Mouse (Mus musculus) embryonic facial prominence, embryonic 11.5 days (tissue): ENCODE data around the gene Arhgef18. TPM values are rescaled to one million over a fixed set of nuclear protein-coding genes. Genes with fewer than 3 reads are reported as not detected.

ENCODE experiments used
- ATAC-seq: fragments of 200-750 bp; cut with Nextera tagmentation; replicated peaks from 2 replicates; pipeline ENCODE4 v1.8.0; 2017; ENCODE audit warnings: low read depth; ENCODE audit not compliant: insufficient number of reproducible peaks, low FRiP score, low TSS enrichment
- DNase-seq: peaks from one replicate; pipeline ENCODE4 v3.0.0-alpha.2; 2015; ENCODE audit warnings: low spot score
- H3K27ac ChIP-seq: fragments of 300-500 bp; sonication (generic); replicated peaks from 2 replicates; pipeline ENCODE4 v1.5.1; 2014; ENCODE audit warnings: mild to moderate bottlenecking, low read depth, low read length, control low read depth
- H3K27me3 ChIP-seq: fragments of 300-500 bp; sonication (generic); 2 replicates; pipeline ENCODE4 v1.6.1; 2014; ENCODE audit warnings: mild to moderate bottlenecking, low read length, moderate library complexity, mixed read lengths; ENCODE audit not compliant: control insufficient read depth, insufficient read depth
- H3K36me3 ChIP-seq: fragments of 300-500 bp; sonication (generic); replicated peaks from 2 replicates; pipeline ENCODE4 v1.6.1; 2014; ENCODE audit warnings: low read depth, mild to moderate bottlenecking, low read length, moderate library complexity, mixed read lengths; ENCODE audit not compliant: control insufficient read depth, insufficient read depth
- H3K4me1 ChIP-seq: fragments of 300-500 bp; sonication (generic); 2 replicates; pipeline ENCODE4 v1.6.1; 2014; ENCODE audit warnings: low read length, mixed read lengths; ENCODE audit not compliant: control insufficient read depth, insufficient read depth
- H3K4me2 ChIP-seq: fragments of 300-500 bp; sonication (generic); 2 replicates; pipeline ENCODE4 v1.6.1; 2014; ENCODE audit warnings: low read depth, mild to moderate bottlenecking, control low read depth, low read length, moderate library complexity
- H3K4me3 ChIP-seq: fragments of 300-500 bp; sonication (generic); 2 replicates; pipeline ENCODE4 v1.5.1; 2014; ENCODE audit warnings: low read depth, low read length, control low read depth
- H3K9ac ChIP-seq: fragments of 300-500 bp; sonication (generic); replicated peaks from 2 replicates; pipeline ENCODE4 v1.6.1; 2014; ENCODE audit warnings: mild to moderate bottlenecking, control low read depth, low read length
- H3K9me3 ChIP-seq: fragments of 300-500 bp; sonication (generic); replicated peaks from 2 replicates; pipeline ENCODE4 v1.6.1; 2016; ENCODE audit warnings: mild to moderate bottlenecking, low read length, inconsistent platforms, mixed read lengths; ENCODE audit not compliant: control insufficient read depth
- WGBS: fragments of 180-500 bp; shearing (Covaris S2); extraction: QIAGEN DNeasy Blood & Tissue Kit; methylation state at CpG from one replicate; pipeline ENCODE4 v1.1.7; 2014; 5-methylcytosine and 5-hydroxymethylcytosine counted together
- polyA plus RNA-seq: library from polyadenylated mRNA; unstranded; fragments of >200 nt; fragmentation: Nextera tagmentation; extraction: Ambion mirVana; gene quantifications from 2 replicates; pipeline ENCODE4 v1.2.1, GENCODE M21; 2014

The Arhgef18 gene
- polyA plus RNA-seq, 1 experiment from 2014 or later = 7.2 TPM

DNA sequence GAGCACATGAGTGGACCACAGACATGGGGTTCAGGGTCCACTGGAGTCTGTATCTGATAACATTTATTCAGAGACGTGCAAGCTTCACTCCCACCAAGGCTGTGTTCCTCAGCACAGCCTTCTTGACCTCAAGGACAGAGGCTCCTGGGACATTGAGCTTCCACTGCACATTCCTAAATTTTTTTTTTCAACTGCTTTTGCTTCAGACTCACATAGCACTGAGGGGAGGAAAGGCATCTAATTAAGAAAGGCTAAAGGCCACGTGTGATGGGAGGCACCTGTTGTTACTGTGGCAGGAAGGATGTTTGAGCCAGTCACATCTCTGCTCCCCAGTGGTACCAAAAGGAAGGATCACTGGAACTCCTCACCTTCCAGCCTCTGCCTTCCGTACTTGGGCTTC lies 38.3 kb downstream of the Arhgef18 start:
- Histone ChIP-seq H3K4me3 (no peak overlapping the region), H3K27ac (no peak overlapping the region), H3K4me2 (no peak overlapping the region), H3K4me1 (no peaks in the 10 kb centered on the region), H3K27me3 (no peaks in the 10 kb centered on the region), H3K9me3 (no peaks in the 10 kb centered on the region), H3K36me3 (peaks cover 5% of the 10 kb centered on the region), H3K9ac (no peak overlapping the region)
- ATAC-seq (no peak), DNase-seq (no peak)
- WGBS = 76% methylated on average over 3 of the region's 3 CpGs

- WGBS = 87% methylated on average over 5 of the region's 6 CpGs
- Histone ChIP-seq H3K4me1 (no peaks in the 10 kb centered on the region), H3K4me3 (no peak overlapping the region), H3K36me3 (peaks cover 10% of the 10 kb centered on the region), H3K27ac (no peak overlapping the region), H3K4me2 (no peak overlapping the region), H3K9ac (no peak overlapping the region), H3K27me3 (no peaks in the 10 kb centered on the region), H3K9me3 (no peaks in the 10 kb centered on the region)
- ATAC-seq (no peak), DNase-seq (no peak)
Observed at GRCm38 (mm10) chr8:3436492-3436891, 43.7 kb downstream of the Arhgef18 start.

DNA sequence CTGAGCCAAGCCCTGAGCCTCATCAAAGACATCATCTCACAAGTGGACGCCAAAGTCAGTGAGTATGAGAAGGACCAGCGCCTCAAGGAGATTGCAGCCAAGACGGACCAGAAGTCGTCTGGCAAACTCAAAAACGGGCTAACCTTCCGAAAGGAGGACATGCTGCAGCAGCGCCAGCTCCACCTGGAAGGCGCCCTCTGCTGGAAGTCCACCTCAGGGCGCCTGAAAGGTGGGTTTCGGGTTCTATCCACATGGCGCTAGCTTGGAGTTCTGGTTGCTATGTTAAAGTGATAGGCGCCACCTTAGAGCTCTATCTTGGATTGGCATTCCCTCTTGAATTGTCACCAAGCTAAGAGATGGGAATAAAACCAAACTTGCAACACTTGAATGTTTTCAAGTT lies 46.7 kb downstream of the Arhgef18 start:
- ATAC-seq = no peak
- H3K27me3 ChIP-seq = no peaks in the 10 kb centered on the region
- no peak overlapping the region for H3K9ac ChIP-seq
- DNase-seq = peak; percentile 33
- H3K9me3 ChIP-seq = no peaks in the 10 kb centered on the region
- no peak overlapping the region for H3K27ac ChIP-seq
- WGBS = 83% methylated on average over 12 of the region's 12 CpGs
- H3K4me2 ChIP-seq = no peak overlapping the region
- H3K4me1 ChIP-seq = no peaks in the 10 kb centered on the region
- no peak overlapping the region for H3K4me3 ChIP-seq
- peaks cover 10% of the 10 kb centered on the region for H3K36me3 ChIP-seq

- WGBS = 83% methylated on average over 2 of the region's 2 CpGs
- H3K36me3 ChIP-seq = peaks cover 12% of the 10 kb centered on the region
Observed at GRCm38 (mm10) chr8:3449226-3449625, 56.4 kb downstream of the Arhgef18 start.

GRCm38 (mm10) chr8:3450670-3451069 lies 57.9 kb downstream of the Arhgef18 start:
- WGBS = 35% methylated on average over 5 of the region's 5 CpGs
- no peak overlapping the region for H3K4me2 ChIP-seq
- H3K9me3 ChIP-seq = no peaks in the 10 kb centered on the region
- H3K4me3 ChIP-seq = no peak overlapping the region
- H3K27me3 ChIP-seq = no peaks in the 10 kb centered on the region
- H3K36me3 ChIP-seq = peaks cover 12% of the 10 kb centered on the region
- H3K9ac ChIP-seq = no peak overlapping the region
- DNase-seq = peak; percentile 73
- no peaks in the 10 kb centered on the region for H3K4me1 ChIP-seq
- no peak overlapping the region for H3K27ac ChIP-seq
- ATAC-seq = no peak

More at GRCm38 (mm10) chr8:3449226-3449625, 56.4 kb downstream of the Arhgef18 start:
- Histone ChIP-seq H3K27me3 (no peaks in the 10 kb centered on the region), H3K4me1 (no peaks in the 10 kb centered on the region), H3K9ac (no peak overlapping the region), H3K4me3 (no peak overlapping the region), H3K27ac (no peak overlapping the region), H3K4me2 (no peak overlapping the region), H3K9me3 (no peaks in the 10 kb centered on the region)
- DNase-seq = no peak
- no peak for ATAC-seq

GRCm38 (mm10) chr8:3451992-3452391 lies 59.2 kb downstream of the Arhgef18 start:
- H3K27ac ChIP-seq = no peak overlapping the region
- no peak overlapping the region for H3K4me3 ChIP-seq
- no peak overlapping the region for H3K9ac ChIP-seq
- no peaks in the 10 kb centered on the region for H3K27me3 ChIP-seq
- DNase-seq (no peak), ATAC-seq (no peak)
- H3K36me3 ChIP-seq = peaks cover 12% of the 10 kb centered on the region
- H3K4me2 ChIP-seq = no peak overlapping the region
- whole genome bisulfite sequencing = 95% methylated on average over 25 of the region's 25 CpGs
- H3K9me3 ChIP-seq = no peaks in the 10 kb centered on the region
- no peaks in the 10 kb centered on the region for H3K4me1 ChIP-seq

DNA sequence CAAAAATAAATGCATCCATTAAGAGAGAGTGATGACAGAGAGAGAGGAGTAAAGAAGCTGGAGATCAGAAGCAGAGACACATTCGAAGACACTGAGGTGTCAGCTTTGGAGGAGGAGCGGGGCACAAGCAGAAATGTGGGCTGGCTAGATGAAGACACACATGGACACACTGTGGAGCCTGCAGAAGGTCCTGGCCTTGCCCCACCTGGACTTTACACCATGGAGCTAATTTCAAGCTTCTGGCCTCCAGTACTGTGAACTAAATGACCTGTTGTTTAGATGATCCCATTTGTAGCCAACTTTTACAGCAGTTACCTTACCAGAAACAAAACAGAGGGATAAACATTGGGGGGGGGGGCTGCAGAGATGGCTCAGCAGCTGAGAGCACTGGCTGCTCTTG lies 70.4 kb downstream of the Arhgef18 start:
- DNase-seq (no peak), ATAC-seq (no peak)
- Histone ChIP-seq H3K36me3 (no peaks in the 10 kb centered on the region), H3K9ac (no peak overlapping the region), H3K27me3 (no peaks in the 10 kb centered on the region), H3K4me1 (no peaks in the 10 kb centered on the region), H3K4me2 (no peak overlapping the region), H3K27ac (no peak overlapping the region), H3K4me3 (no peak overlapping the region), H3K9me3 (no peaks in the 10 kb centered on the region)
- 91% methylated on average over 2 of the region's 2 CpGs for WGBS

GRCm38 (mm10) chr8:3464309-3464708 lies 71.5 kb downstream of the Arhgef18 start:
- no peak overlapping the region for H3K9ac ChIP-seq
- WGBS = 45% methylated on average over 5 of the region's 5 CpGs
- DNase-seq (peak; percentile 71), ATAC-seq (no peak)
- no peak overlapping the region for H3K4me3 ChIP-seq
- H3K4me1 ChIP-seq = no peaks in the 10 kb centered on the region
- H3K27ac ChIP-seq = no peak overlapping the region
- H3K36me3 ChIP-seq = no peaks in the 10 kb centered on the region
- no peaks in the 10 kb centered on the region for H3K9me3 ChIP-seq
- H3K4me2 ChIP-seq = no peak overlapping the region
- no peaks in the 10 kb centered on the region for H3K27me3 ChIP-seq
